Mouse (Mus musculus): ENCODE data around the gene Celf5.

- no peak for TF ChIP-seq POLR2A (IDR thresholded peaks at IDR 0.05; ENCODE audit: extremely low read depth, insufficient read depth, low read length)
- no peak for TF ChIP-seq CTCF (IDR thresholded peaks at IDR 0.05; ENCODE audit: low read depth, low read length)
These were observed 47.9 kb downstream of the Celf5 start for GRCm38 (mm10) chr10:81434361-81435263.
